ENCODE assay signal across 9 mouse cellular contexts in the genomic region with DNA sequence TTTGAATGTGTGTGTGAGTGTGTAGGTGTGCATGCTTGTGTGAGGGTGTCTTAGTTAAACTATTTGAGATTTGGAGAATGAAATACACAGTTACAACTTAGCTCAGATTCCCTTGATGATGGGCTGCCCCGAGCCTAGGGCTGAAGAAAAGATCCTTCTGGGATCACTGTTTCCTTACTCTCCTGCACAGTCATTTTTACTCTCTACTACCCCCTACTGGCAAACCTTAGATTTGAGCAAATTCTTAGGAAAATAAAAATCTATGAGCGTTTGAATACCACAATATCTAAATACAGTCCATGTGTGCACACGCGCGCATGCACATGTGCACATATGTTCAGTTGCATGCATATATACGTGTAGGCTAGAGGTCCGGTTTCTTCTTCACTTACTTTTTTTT. TPM values are rescaled to one million over a fixed set of nuclear protein-coding genes. Genes with fewer than 3 reads are reported as not detected.
DNase-seq lines count a peak whose midpoint lies in the region; ATAC-seq and TF ChIP-seq lines count a peak whose summit lies in the region.
"Had no signal": no experiment of that assay in that cellular context is flagged by ENCODE, and none has a peak within 500 bp of the region (broad histone marks: within the 10 kb centered on the region; RNA-seq: fewer than 3 reads in every experiment).

No protein-coding gene starts in this region.

- WGBS in forebrain, postnatal 0 days: 68% methylated on average over 7 of the region's 7 CpGs

- H3K4me3 ChIP-seq in forebrain, postnatal 0 days (ENCODE audit: low read depth, low read length): no peak overlapping the region
- H3K4me3 ChIP-seq: hindbrain, embryonic 15.5 days had no signal

- no peak overlapping the region for H3K27ac ChIP-seq in forebrain, postnatal 0 days (ENCODE audit: low read depth, low read length)
- H3K27ac ChIP-seq: hindbrain, embryonic 15.5 days had no signal

- TF ChIP-seq CTCF in forebrain, postnatal 0 days (IDR thresholded peaks at IDR 0.05; ENCODE audit: low read depth): peak; percentile 51

- H3K27me3 ChIP-seq in forebrain, postnatal 0 days (ENCODE audit: insufficient read depth, low read length): no peaks in the 10 kb centered on the region
- H3K27me3 ChIP-seq: hindbrain, embryonic 15.5 days had no signal

- no peaks in the 10 kb centered on the region for H3K36me3 ChIP-seq in forebrain, postnatal 0 days (ENCODE audit: insufficient read depth)
- H3K36me3 ChIP-seq: hindbrain, embryonic 15.5 days had no signal

- H3K4me1 ChIP-seq in forebrain, postnatal 0 days (ENCODE audit: insufficient read depth): no peaks in the 10 kb centered on the region
- H3K4me1 ChIP-seq: hindbrain, embryonic 15.5 days had no signal

- peak; percentile 34; the same call in 1 of the 2 replicates for ATAC-seq in forebrain, postnatal 0 days

- peak; percentile 18 to 21 for DNase-seq in kidney, postnatal 36 days
- DNase-seq in kidney, adult 8-10 months: no peak
- DNase-seq in CD4-positive helper T cell, adult 2 months (ENCODE audit: low read depth, low spot score): peak; percentile 17
- peak; percentile 34 for DNase-seq in MN1 (ENCODE audit: low spot score)
- peak; percentile 30 for DNase-seq in forebrain, postnatal 0 days
- no peak for DNase-seq in adrenal gland, postnatal 10 days
- DNase-seq in adrenal gland, adult 8-10 months: no peak
- DNase-seq in thymus, postnatal 4 days: no peak

- H3K9me3 ChIP-seq in forebrain, postnatal 0 days (ENCODE audit: low read length): no peaks in the 10 kb centered on the region
- H3K9me3 ChIP-seq: hindbrain, embryonic 15.5 days had no signal

- H3K9ac ChIP-seq in forebrain, postnatal 0 days: no peak overlapping the region
- H3K9ac ChIP-seq: hindbrain, embryonic 15.5 days had no signal

- H3K4me2 ChIP-seq in forebrain, postnatal 0 days (ENCODE audit: low read depth): no peak overlapping the region
- H3K4me2 ChIP-seq: hindbrain, embryonic 15.5 days had no signal

RNA-seq across cellular contexts. Expression of a gene that starts 35.1 kb away (rescaled TPM):
- total RNA-seq in forebrain, postnatal 0 days (2014; rRNA removed): 0.69 and 2.1 TPM in 2 replicates
- polyA plus RNA-seq in forebrain, postnatal 0 days (2015; fragmentation: Nextera tagmentation; extraction: Ambion mirVana): 1.2 and 1.7 TPM in 2 replicates
- under 1 TPM; 0.15 to 0.39 TPM for total RNA-seq in adrenal gland, postnatal 10 days (2021)
- total RNA-seq in adrenal gland, adult 8-10 months (2022): not detected

RNA-seq across cellular contexts. Expression of a gene that starts 44.5 kb away (rescaled TPM):
- 0.62 and 2.5 TPM in 2 replicates for total RNA-seq in forebrain, postnatal 0 days (2014; rRNA removed)
- polyA plus RNA-seq in forebrain, postnatal 0 days (2015; fragmentation: Nextera tagmentation; extraction: Ambion mirVana): 0.20 and 0.30 TPM in 2 replicates
- under 1 TPM; 0.55 to 0.90 TPM for total RNA-seq in adrenal gland, postnatal 10 days (2021)
- total RNA-seq in adrenal gland, adult 8-10 months (2022): under 1 TPM in 2 of 4 experiments, not detected in 2; 0.09 to 0.46 TPM

Comparison
In these comparisons a context has a peak if more than half of its experiments do, and no peak if none do; other contexts are left out.
1. DNase-seq: peak in kidney, postnatal 36 days (2 of 2), CD4-positive helper T cell, adult 2 months (single experiment), MN1 (single experiment) and forebrain, postnatal 0 days (single experiment); none in kidney, adult 8-10 months (0 of 2), adrenal gland, postnatal 10 days (single experiment), adrenal gland, adult 8-10 months (single experiment) and thymus, postnatal 4 days (single experiment).